ENCODE assay signal across 8 mouse cellular contexts in genomic region chr11:76179495-76180145, GRCm38 (mm10). TPM values are rescaled to one million over a fixed set of nuclear protein-coding genes. Genes with fewer than 3 reads are reported as not detected.
DNase-seq lines count a peak whose midpoint lies in the region; ATAC-seq lines count a peak whose summit lies in the region.

Gene Vps53, minus strand, starts transcription at chr11:76179647.
Gene Fam57a, plus strand, starts transcription at chr11:76179671.

- no peaks in the 10 kb centered on the region for H3K9me3 ChIP-seq in megakaryocyte, embryonic 14.5 days

- H3K4me1 ChIP-seq in megakaryocyte, embryonic 14.5 days = peaks cover 25% of the 10 kb centered on the region

- peak within 1 kb of the TSS; percentile 100 for H3K4me3 ChIP-seq in megakaryocyte, embryonic 14.5 days (replicated peaks)

- DNase-seq in adrenal gland, adult (ENCODE audit: inconsistent age in 2 of 2, low spot score in 1 of 2) = peak; percentile 91 to 98
- peak; percentile 83 for DNase-seq in embryo, embryonic 10 days (ENCODE audit: low spot score)
- peak; percentile 89 for DNase-seq in gastrocnemius, postnatal 14 days
- peak; percentile 64 to 89 for DNase-seq in left cerebral cortex, adult 9 months (ENCODE audit: low spot score in 2 of 2)
- DNase-seq in right cerebral cortex, adult 2 months (ENCODE audit: low spot score in 2 of 2) = peak; percentile 90 to 93
- DNase-seq in urinary bladder, postnatal 10 days (ENCODE audit: low spot score) = peak; percentile 39

- H3K27me3 ChIP-seq in megakaryocyte, embryonic 14.5 days (replicated peaks) = no peaks in the 10 kb centered on the region

- peak; percentile 91 for ATAC-seq in inflammation-experienced regulatory T-cells, adult 6 months

- peaks cover 33% of the 10 kb centered on the region for H3K36me3 ChIP-seq in megakaryocyte, embryonic 14.5 days (replicated peaks; ENCODE audit: low read length)

- intact Hi-C loops in gastrocnemius, postnatal 14 days (cut with DNase I; ENCODE audit: low total_unique reads) = loop anchor here (10.0 kb wide), 1 partner anchor 225 kb away; the partner anchor contains the start of gene Timm22

RNA-seq across cellular contexts. Expression of gene Vps53, which starts in this region (rescaled TPM):
- total RNA-seq in gastrocnemius, postnatal 14 days (2021) = 10 to 100 TPM; 23.8 to 26.4 TPM
- polyA plus RNA-seq in inflammation-experienced regulatory T-cells, adult 6 months (2017; shearing (Covaris generic)) = 10 to 100 TPM; 41.0 to 62.8 (median 49.8) TPM
- polyA plus RNA-seq in megakaryocyte, embryonic 14.5 days (2012; ENCODE audit: insufficient read depth, low replicate concordance) = 8.8 and 34.4 TPM in 2 replicates

RNA-seq across cellular contexts. Expression of gene Fam57a, which starts in this region (rescaled TPM):
- total RNA-seq in gastrocnemius, postnatal 14 days (2021) = 1 to 10 TPM; 4.0 to 5.0 TPM
- polyA plus RNA-seq in inflammation-experienced regulatory T-cells, adult 6 months (2017; shearing (Covaris generic)) = 1 to 10 TPM; 2.5 to 4.5 (median 3.6) TPM
- 3.4 TPM in 1 of 2 replicates, not detected in the other for polyA plus RNA-seq in megakaryocyte, embryonic 14.5 days (2012; ENCODE audit: insufficient read depth, low replicate concordance)

Comparison
In these comparisons a context has a peak if more than half of its experiments do, and no peak if none do; other contexts are left out.
1. Peak in every context shown above with its lines: DNase-seq, ATAC-seq and H3K4me3 ChIP-seq.
2. DNase-seq: peak in every context shown above with its lines; median percentile 94 in adrenal gland, adult; 92 in right cerebral cortex, adult 2 months; 89 in gastrocnemius, postnatal 14 days; 83 in embryo, embryonic 10 days; 76 in left cerebral cortex, adult 9 months; 39 in urinary bladder, postnatal 10 days.